Mouse (Mus musculus) heart, adult 2 months (tissue): ENCODE data around the gene Khk. TPM values are rescaled to one million over a fixed set of nuclear protein-coding genes. Genes with fewer than 3 reads are reported as not detected.

Experiments
- DNase-seq, 2 experiments: peaks; one replicate each; pipeline ENCODE4 v3.0.0; 2021
- H3K27ac ChIP-seq: fragments of 200-600 bp; 2 replicates; pipeline ENCODE4 v1.8.1; 2022
- H3K27me3 ChIP-seq: fragments of 200-500 bp; 2 replicates; pipeline ENCODE4 v1.6.1; 2012; ENCODE audit warnings: mild to moderate bottlenecking, low read length, inconsistent platforms, mixed read lengths; ENCODE audit not compliant: control insufficient read depth, insufficient read depth
- H3K36me3 ChIP-seq: fragments of 200-500 bp; 2 replicates; pipeline ENCODE4 v1.6.1; 2012; ENCODE audit warnings: low read length, inconsistent platforms; ENCODE audit not compliant: control insufficient read depth, insufficient read depth
- H3K4me1 ChIP-seq: fragments of 200-500 bp; 2 replicates; pipeline ENCODE4 v1.6.1; 2011; ENCODE audit warnings: low read length; ENCODE audit not compliant: control insufficient read depth, insufficient read depth
- H3K4me3 ChIP-seq: fragments of 200-600 bp; 2 replicates; pipeline ENCODE4 v1.8.1; 2022
- H3K79me2 ChIP-seq: fragments of 200-500 bp; replicated peaks from 2 replicates; pipeline ENCODE4 v1.6.1; 2012; ENCODE audit warnings: mild to moderate bottlenecking, inconsistent platforms, low read length, moderate library complexity, mixed read lengths; ENCODE audit not compliant: control insufficient read depth, insufficient read depth
- H3K9ac ChIP-seq: fragments of 200-500 bp; 2 replicates; pipeline ENCODE4 v1.6.1; 2012; ENCODE audit warnings: low read depth, mild to moderate bottlenecking, control low read depth, inconsistent platforms, low read length, mixed read lengths
- CTCF ChIP-seq: fragments of 200-600 bp; IDR thresholded peaks from 2 replicates; pipeline ENCODE4 v1.8.1; 2022; ENCODE audit warnings: antibody characterized with exemption, mild to moderate bottlenecking, moderate library complexity
- EP300 ChIP-seq: fragments of 200-500 bp; IDR thresholded peaks from 2 replicates; pipeline ENCODE4 v1.6.1; 2011; ENCODE audit warnings: low read depth, low read length, control low read depth; ENCODE audit not compliant: insufficient read depth
- POLR2A ChIP-seq: fragments of 200-500 bp; IDR thresholded peaks from 2 replicates; pipeline ENCODE4 v1.6.1; 2011; ENCODE audit warnings: mild to moderate bottlenecking, low read depth, low read length, control low read depth; ENCODE audit not compliant: insufficient read depth
- WGBS: fragments of 180-500 bp; shearing (Covaris S2); methylation state at CpG from one replicate; pipeline ENCODE4 v1.1.7; 2018; 5-methylcytosine and 5-hydroxymethylcytosine counted together
- intact Hi-C: fragments of 180-260 bp; cut with DNase I; formaldehyde crosslinking; loops from one replicate; pipeline ENCODE4 v1.15.1; 2025
- polyA plus RNA-seq: library from polyadenylated mRNA; depleted of rRNA; stranded (reverse); fragments of >200 nt; gene quantifications from 2 replicates; pipeline ENCODE4 v1.2.3, GENCODE M21; 2012
- total RNA-seq, 2 experiments: library from RNA; stranded (reverse); gene quantifications; 2 replicates each; pipeline ENCODE4 v1.2.3; 2021

The Khk gene
- total and polyA plus RNA-seq, 3 experiments = 22.6 to 31.8 (median 29.6) TPM

DNA sequence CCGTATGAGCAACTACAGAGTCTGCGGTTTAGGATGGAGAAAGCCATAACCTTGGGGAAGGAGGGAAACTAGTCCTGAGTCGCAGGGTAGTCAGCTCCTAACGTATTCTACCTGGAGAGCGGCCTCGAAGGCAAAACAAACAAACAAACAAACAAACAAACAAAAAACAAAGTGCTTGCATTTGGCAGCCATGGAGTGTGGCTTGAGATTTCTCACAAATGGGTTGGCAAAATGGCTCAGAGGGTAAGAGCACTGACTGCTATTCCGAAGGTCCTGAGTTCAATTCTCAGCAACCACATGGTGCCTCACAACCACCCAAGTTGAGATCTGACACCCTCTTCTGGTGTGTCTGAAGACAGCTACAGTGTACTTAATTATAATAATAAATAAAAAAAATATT is 11.4 kb upstream of the Khk start:
- WGBS = 79% methylated on average over 7 of the region's 7 CpGs
- intact Hi-C loops = no loop called here
- peaks cover 3% of the 10 kb centered on the region; the same call in 1 of the 2 replicates for H3K36me3 ChIP-seq
- no peaks in the 10 kb centered on the region for H3K79me2 ChIP-seq
- H3K4me1 ChIP-seq = peaks cover 23% of the 10 kb centered on the region
- H3K4me3 ChIP-seq = no peak overlapping the region
- no peak overlapping the region for H3K9ac ChIP-seq
- H3K27ac ChIP-seq = peak overlapping the region; percentile 96
- TF ChIP-seq CTCF = no peak
- no peak for TF ChIP-seq EP300
- no peak for TF ChIP-seq POLR2A
- no peaks in the 10 kb centered on the region for H3K27me3 ChIP-seq
- no peak for DNase-seq

DNA sequence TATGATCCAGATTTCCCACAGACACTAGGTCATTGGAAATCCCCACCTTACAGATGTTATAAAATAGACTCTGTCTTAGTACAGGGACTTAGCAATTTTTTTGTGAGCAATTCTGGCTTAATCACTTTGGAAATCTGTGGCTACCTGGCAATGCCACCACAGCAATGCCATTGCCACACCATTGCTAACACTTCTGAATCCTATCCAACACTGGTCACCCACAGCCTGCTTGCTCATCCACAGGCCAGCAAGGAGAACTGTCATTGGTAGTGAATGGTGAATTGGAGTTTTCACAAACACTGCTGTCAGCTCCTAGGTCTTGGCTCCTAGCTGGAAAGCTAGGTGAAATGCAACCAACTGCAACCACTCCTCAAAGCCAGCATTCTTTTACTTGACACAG is 10.8 kb upstream of the Khk start:
- Histone ChIP-seq H3K4me3 (no peak overlapping the region), H3K27ac (no peak overlapping the region; the same call in 1 of the 2 replicates)

DNA sequence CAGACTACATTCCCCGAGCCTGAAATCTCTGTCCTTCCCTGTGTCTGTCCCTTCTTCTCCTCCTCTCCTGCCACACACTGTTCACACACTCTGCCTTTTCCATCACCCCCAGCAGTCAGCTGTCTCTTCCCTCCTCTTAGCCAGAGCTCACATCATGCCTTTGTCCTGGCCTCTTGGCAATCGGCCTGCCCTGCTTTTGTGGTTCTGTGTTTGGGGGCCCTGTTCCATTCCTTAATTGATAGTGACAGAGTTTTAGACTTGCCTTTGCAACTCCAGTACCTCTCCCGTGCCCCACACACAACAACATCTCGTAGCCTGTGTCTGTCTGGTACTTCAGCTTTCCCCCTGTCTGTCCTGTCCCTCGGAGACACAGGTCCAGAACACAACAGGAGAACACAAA is 9.1 kb upstream of the Khk start:
- 42% methylated on average over 5 of the region's 5 CpGs for WGBS
- Histone ChIP-seq H3K27ac (peak overlapping the region; percentile 89), H3K4me1 (peaks cover 33% of the 10 kb centered on the region), H3K4me3 (no peak overlapping the region), H3K27me3 (no peaks in the 10 kb centered on the region), H3K9ac (no peak overlapping the region), H3K36me3 (no peaks in the 10 kb centered on the region), H3K79me2 (no peaks in the 10 kb centered on the region)
- intact Hi-C loops = no loop called here
- DNase-seq = peak in 1 of 2 experiments; percentile 33
- TF ChIP-seq EP300 (no peak), POLR2A (no peak), CTCF (no peak)

More for the DNA sequence above, 10.8 kb upstream of the Khk start:
- H3K9ac ChIP-seq = no peak overlapping the region
- intact Hi-C loops = no loop called here
- TF ChIP-seq POLR2A (no peak), EP300 (no peak), CTCF (no peak)
- peaks cover 28% of the 10 kb centered on the region for H3K4me1 ChIP-seq
- H3K27me3 ChIP-seq = no peaks in the 10 kb centered on the region
- H3K79me2 ChIP-seq = no peaks in the 10 kb centered on the region
- DNase-seq = no peak
- H3K36me3 ChIP-seq = peaks cover 3% of the 10 kb centered on the region; the same call in 1 of the 2 replicates

DNA sequence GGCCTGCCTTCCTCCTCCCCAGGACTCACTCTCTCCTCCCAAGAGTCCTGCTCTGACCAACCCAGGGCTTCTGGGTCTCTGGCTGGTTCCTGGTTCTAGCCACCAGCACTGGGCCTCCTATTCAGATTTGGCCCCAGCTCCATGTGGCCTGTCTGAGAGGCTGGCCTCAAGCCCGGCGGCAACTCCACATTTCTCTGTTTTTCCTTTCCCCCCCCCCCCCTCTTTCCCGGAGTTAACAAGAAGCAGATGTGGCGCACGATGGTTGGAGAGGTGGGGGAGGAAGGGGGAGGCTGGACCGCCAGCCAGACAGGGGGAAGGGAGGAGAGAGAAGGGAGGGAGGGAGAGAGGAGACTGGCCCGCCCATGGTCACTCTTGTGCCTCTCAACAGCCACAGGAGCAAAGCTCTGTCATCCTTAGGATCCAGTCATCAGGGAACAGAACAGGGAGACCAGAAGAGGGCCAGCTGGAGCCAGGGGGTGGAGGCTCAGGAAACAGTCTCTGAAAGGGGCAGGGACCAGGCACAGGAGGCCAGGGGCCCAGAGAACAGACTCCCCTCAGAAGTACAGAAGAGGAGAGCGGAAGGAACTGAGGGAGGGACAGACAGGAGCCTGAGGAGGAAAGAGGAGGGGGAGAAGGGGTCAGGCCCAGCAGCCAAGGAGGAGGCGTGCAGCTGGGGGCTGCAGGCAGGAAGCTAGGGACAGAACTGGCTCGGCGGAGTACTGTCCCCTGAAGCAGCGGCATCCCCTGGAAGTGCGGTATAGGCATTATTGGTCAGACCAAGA is 8.0 kb upstream of the Khk start, which contains the start of gene Emilin1:
Gene Emilin1, plus strand, starts transcription at position 343 of the 782 bp plus-strand sequence.
- peak; percentile 76 to 84 for DNase-seq
- Histone ChIP-seq H3K27ac (peak within 1 kb of the TSS; percentile 89), H3K4me3 (peak within 1 kb of the TSS; percentile 54), H3K79me2 (no peaks in the 10 kb centered on the region), H3K4me1 (peaks cover 31% of the 10 kb centered on the region), H3K27me3 (no peaks in the 10 kb centered on the region), H3K9ac (peak within 1 kb of the TSS; percentile 70), H3K36me3 (no peaks in the 10 kb centered on the region)
- intact Hi-C loops = no loop called here
- WGBS = 22% methylated on average over 10 of the region's 13 CpGs
- TF ChIP-seq CTCF = no peak
- TF ChIP-seq POLR2A = peak; percentile 70
- 0 out of 2 replicates have a peak, but pooled peaks have one; percentile 6 for TF ChIP-seq EP300

DNA sequence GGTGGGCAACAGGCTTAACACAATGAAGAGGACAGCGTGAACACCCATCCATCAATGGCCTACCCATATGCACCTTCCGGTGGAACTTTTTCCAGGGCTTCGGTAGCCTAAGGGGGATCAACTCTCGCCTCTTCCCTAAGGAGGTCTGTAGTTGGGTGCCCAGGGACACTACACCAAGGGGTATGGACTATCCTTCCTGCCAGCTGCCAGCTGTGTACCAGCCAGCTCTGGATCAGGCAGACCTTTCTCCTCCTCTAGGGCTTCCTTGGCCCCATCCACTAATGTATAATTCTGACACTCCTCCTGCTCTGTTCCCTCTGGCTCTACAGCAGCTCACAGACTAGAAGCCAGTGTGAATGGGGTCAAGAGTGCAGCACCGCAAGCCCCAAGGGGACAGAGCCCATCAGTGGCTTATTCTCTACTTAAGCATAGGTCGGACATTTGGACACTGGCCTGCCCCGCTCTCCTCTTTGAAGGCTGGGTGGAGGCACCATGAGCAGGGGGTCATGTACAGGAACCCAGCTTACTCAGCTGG is 7.1 kb upstream of the Khk start:
- intact Hi-C loops = no loop called here

DNA sequence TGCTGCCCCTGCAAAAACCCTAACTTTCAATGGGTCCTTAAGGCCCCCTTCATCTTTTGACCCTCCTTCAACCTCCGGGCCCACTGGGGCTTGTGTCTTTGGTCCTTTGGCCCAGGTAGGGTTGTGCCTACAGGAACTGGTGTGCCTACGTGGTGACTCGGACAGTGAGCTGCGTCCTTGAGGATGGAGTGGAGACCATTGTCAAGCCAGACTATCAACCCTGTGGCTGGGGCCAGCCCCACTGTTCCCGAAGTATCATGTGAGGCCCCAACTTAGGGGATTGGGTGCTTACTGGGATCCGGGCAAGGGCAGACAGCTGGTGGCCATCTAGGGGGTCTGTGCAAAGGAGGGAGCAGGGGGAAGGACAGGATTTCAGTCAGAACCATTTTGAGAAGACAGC is 6.4 kb upstream of the Khk start:
- H3K27ac ChIP-seq = peak overlapping the region; percentile 89
- H3K27me3 ChIP-seq = no peaks in the 10 kb centered on the region
- H3K9ac ChIP-seq = peak overlapping the region; percentile 70
- peak overlapping the region; percentile 54 for H3K4me3 ChIP-seq
- H3K4me1 ChIP-seq = peaks cover 25% of the 10 kb centered on the region
- no peaks in the 10 kb centered on the region for H3K36me3 ChIP-seq
- 30% methylated on average over 6 of the region's 6 CpGs for WGBS
- TF ChIP-seq EP300 (no peak), CTCF (no peak), POLR2A (no peak)
- intact Hi-C loops = loop anchor here (5.0 kb wide), 1 partner anchor 103 kb away; the partner anchor contains the start of gene Mapre3
- DNase-seq = peak in 1 of 2 experiments; percentile 23
- H3K79me2 ChIP-seq = no peaks in the 10 kb centered on the region

More for the DNA sequence above, 7.1 kb upstream of the Khk start:
- Histone ChIP-seq H3K36me3 (no peaks in the 10 kb centered on the region), H3K27me3 (no peaks in the 10 kb centered on the region), H3K27ac (peak overlapping the region; percentile 89), H3K79me2 (no peaks in the 10 kb centered on the region), H3K4me1 (peaks cover 27% of the 10 kb centered on the region), H3K4me3 (peak overlapping the region; percentile 54), H3K9ac (peak overlapping the region; percentile 70)
- no peak for TF ChIP-seq POLR2A
- no peak for TF ChIP-seq EP300
- TF ChIP-seq CTCF = no peak
- DNase-seq = peak; percentile 22 to 46
- WGBS = 34% methylated on average over 7 of the region's 7 CpGs
